In the genomic region with DNA sequence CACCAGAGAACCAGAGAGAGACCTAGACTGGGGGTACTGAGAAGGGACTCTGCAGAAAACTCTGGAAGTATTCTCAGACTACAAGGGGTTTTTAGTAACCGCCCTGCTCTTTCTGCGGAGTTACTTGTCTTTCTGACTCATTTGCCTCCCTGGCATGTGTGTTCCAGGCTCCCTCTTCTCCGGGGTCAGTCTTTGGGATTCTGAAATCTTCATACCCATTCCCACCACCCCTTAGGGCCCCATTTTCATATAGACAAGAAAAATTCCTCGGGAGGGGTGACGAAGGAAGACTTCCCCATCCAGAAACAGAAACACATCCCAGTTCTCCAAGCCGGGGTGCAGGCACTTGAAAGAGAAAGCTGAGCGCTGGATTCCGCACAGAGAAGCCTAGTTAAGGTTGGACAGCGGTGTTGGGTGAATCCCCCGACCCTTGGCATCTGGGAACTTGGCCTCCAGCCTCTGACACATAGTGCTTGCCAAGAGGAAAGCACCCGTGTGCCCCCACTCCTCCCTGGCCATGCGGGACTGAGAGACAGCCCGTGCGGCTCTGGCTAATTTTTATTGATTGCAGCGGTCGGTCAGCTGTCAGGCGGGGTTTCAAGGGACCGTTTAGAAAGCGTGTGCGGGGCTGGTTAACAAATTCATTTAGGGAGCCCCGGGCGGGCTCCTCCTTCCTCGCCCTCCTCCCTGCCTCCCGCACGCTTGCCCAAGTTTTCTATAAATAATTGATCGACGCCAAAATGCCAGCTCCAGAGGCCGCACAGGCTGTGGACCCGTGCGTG, we compare ENCODE assay signal across 14 mouse cellular contexts. TPM values are rescaled to one million over a fixed set of nuclear protein-coding genes. Genes with fewer than 3 reads are reported as not detected.
DNase-seq lines count a peak whose midpoint lies in the region; ATAC-seq lines count a peak whose summit lies in the region.
"Had no signal": no experiment of that assay in that cellular context is flagged by ENCODE, and none has a peak within 500 bp of the region (broad histone marks: within the 10 kb centered on the region; RNA-seq: fewer than 3 reads in every experiment).

No protein-coding gene starts in this region.

- H3K9me3 ChIP-seq in heart, embryonic 12.5 days (replicated peaks) = no peaks in the 10 kb centered on the region
- no peaks in the 10 kb centered on the region for H3K9me3 ChIP-seq in embryonic facial prominence, embryonic 11.5 days (replicated peaks; ENCODE audit: control insufficient read depth, low read length)
- no peaks in the 10 kb centered on the region for H3K9me3 ChIP-seq in hindbrain, embryonic 12.5 days (replicated peaks)
- H3K9me3 ChIP-seq in midbrain, embryonic 14.5 days (ENCODE audit: control insufficient read depth, low read length) = no peaks in the 10 kb centered on the region
- H3K9me3 ChIP-seq: heart, embryonic 10.5 days had no signal

- H3K4me1 ChIP-seq in heart, embryonic 12.5 days (replicated peaks) = peaks cover 12% of the 10 kb centered on the region
- H3K4me1 ChIP-seq in embryonic facial prominence, embryonic 11.5 days (ENCODE audit: control insufficient read depth, insufficient read depth, low read length) = peaks cover 7% of the 10 kb centered on the region; the same call in 1 of the 2 replicates
- peaks cover 59% of the 10 kb centered on the region for H3K4me1 ChIP-seq in hindbrain, embryonic 12.5 days
- peaks cover 40% of the 10 kb centered on the region for H3K4me1 ChIP-seq in midbrain, embryonic 14.5 days (ENCODE audit: control insufficient read depth, insufficient read depth, low read length)

- WGBS in heart, embryonic 12.5 days = 2% methylated on average over 30 of the region's 30 CpGs
- WGBS in embryonic facial prominence, embryonic 11.5 days = 7% methylated on average over 30 of the region's 30 CpGs
- 3% methylated on average over 30 of the region's 30 CpGs for WGBS in hindbrain, embryonic 12.5 days
- WGBS in midbrain, embryonic 14.5 days = 6% methylated on average over 30 of the region's 30 CpGs

- H3K9ac ChIP-seq in heart, embryonic 12.5 days = no peak overlapping the region
- H3K9ac ChIP-seq in embryonic facial prominence, embryonic 11.5 days (replicated peaks; ENCODE audit: low read length) = peak overlapping the region; percentile 13
- no peak overlapping the region for H3K9ac ChIP-seq in hindbrain, embryonic 12.5 days
- H3K9ac ChIP-seq in midbrain, embryonic 14.5 days (replicated peaks; ENCODE audit: low read length) = peak overlapping the region; percentile 67; the same call in 1 of the 2 replicates

- H3K27me3 ChIP-seq in heart, embryonic 12.5 days (replicated peaks) = peaks cover 99% of the 10 kb centered on the region
- H3K27me3 ChIP-seq in embryonic facial prominence, embryonic 11.5 days (ENCODE audit: control insufficient read depth, insufficient read depth, low read length) = peaks cover 93% of the 10 kb centered on the region
- peaks cover 100% of the 10 kb centered on the region for H3K27me3 ChIP-seq in hindbrain, embryonic 12.5 days
- peaks cover 66% of the 10 kb centered on the region; the same call in 1 of the 2 replicates for H3K27me3 ChIP-seq in midbrain, embryonic 14.5 days (ENCODE audit: control insufficient read depth, insufficient read depth, low read length)

- no peak for ATAC-seq in heart, embryonic 12.5 days (ENCODE audit: insufficient number of reproducible peaks, low FRiP score)
- no peak for ATAC-seq in embryonic facial prominence, embryonic 11.5 days (replicated peaks; ENCODE audit: insufficient number of reproducible peaks, low FRiP score, low TSS enrichment, low read depth)
- no peak for ATAC-seq in hindbrain, embryonic 12.5 days (ENCODE audit: low FRiP score)
- ATAC-seq in midbrain, embryonic 14.5 days (ENCODE audit: low FRiP score, low TSS enrichment) = no peak
- ATAC-seq: Patski had no signal

- 0 out of 2 replicates have a peak overlapping the region, but pooled peaks have one; percentile 7 for H3K4me2 ChIP-seq in heart, embryonic 12.5 days
- H3K4me2 ChIP-seq in embryonic facial prominence, embryonic 11.5 days (ENCODE audit: low read depth, low read length) = peak overlapping the region; percentile 30; the same call in 1 of the 2 replicates
- peak overlapping the region; percentile 54 for H3K4me2 ChIP-seq in hindbrain, embryonic 12.5 days (replicated peaks)
- H3K4me2 ChIP-seq in midbrain, embryonic 14.5 days (ENCODE audit: low read length) = peak overlapping the region; percentile 59

- intact Hi-C loops in heart, postnatal 14 days (cut with DNase I) = no loop called here

- no peak overlapping the region for H3K4me3 ChIP-seq in heart, embryonic 12.5 days
- H3K4me3 ChIP-seq in embryonic facial prominence, embryonic 11.5 days (ENCODE audit: low read depth, low read length) = peak overlapping the region; percentile 15; the same call in 1 of the 2 replicates
- peak overlapping the region; percentile 13; the same call in 1 of the 2 replicates for H3K4me3 ChIP-seq in hindbrain, embryonic 12.5 days
- H3K4me3 ChIP-seq in midbrain, embryonic 14.5 days (replicated peaks; ENCODE audit: low read depth, low read length) = peak overlapping the region; percentile 47
- H3K4me3 ChIP-seq: heart, embryonic 10.5 days had no signal

- DNase-seq in heart, postnatal 14 days = no peak
- DNase-seq in embryonic facial prominence, embryonic 11.5 days (ENCODE audit: low spot score) = no peak
- peak; percentile 65 for DNase-seq in midbrain, embryonic 14.5 days
- no peak for DNase-seq in kidney, postnatal 4 days
- DNase-seq in adrenal gland, adult 18-20 months (ENCODE audit: low spot score in 2 of 2) = no peak
- DNase-seq in natural killer cell, adult 2 months (ENCODE audit: low spot score in 2 of 2) = no peak
- DNase-seq: cerebellum, postnatal 14 days; lung, adult 2 months; right cerebral cortex, adult 18-20 months had no signal

- no peaks in the 10 kb centered on the region for H3K36me3 ChIP-seq in heart, embryonic 12.5 days
- no peaks in the 10 kb centered on the region for H3K36me3 ChIP-seq in embryonic facial prominence, embryonic 11.5 days (replicated peaks; ENCODE audit: control insufficient read depth, insufficient read depth, low read depth, low read length)
- H3K36me3 ChIP-seq in hindbrain, embryonic 12.5 days = no peaks in the 10 kb centered on the region
- no peaks in the 10 kb centered on the region for H3K36me3 ChIP-seq in midbrain, embryonic 14.5 days (ENCODE audit: control insufficient read depth, insufficient read depth, low read length)
- H3K36me3 ChIP-seq: heart, embryonic 10.5 days had no signal

- no peak overlapping the region for H3K27ac ChIP-seq in heart, embryonic 12.5 days (ENCODE audit: poor library complexity, severe bottlenecking)
- no peak overlapping the region for H3K27ac ChIP-seq in embryonic facial prominence, embryonic 11.5 days (replicated peaks; ENCODE audit: low read depth, low read length)
- no peak overlapping the region for H3K27ac ChIP-seq in hindbrain, embryonic 12.5 days
- H3K27ac ChIP-seq in midbrain, embryonic 14.5 days (replicated peaks; ENCODE audit: low read depth, low read length) = peak overlapping the region; percentile 50
- H3K27ac ChIP-seq: heart, embryonic 10.5 days; kidney, postnatal 0 days had no signal

RNA-seq across cellular contexts. Expression of a gene that starts 5.6 kb away (rescaled TPM):
- polyA plus RNA-seq in heart, embryonic 12.5 days (2016; fragmentation: Nextera tagmentation; extraction: Ambion mirVana) = 0.04 and 0.06 TPM in 2 replicates
- total RNA-seq in heart, postnatal 14 days (2021) = not detected
- polyA plus RNA-seq in embryonic facial prominence, embryonic 11.5 days (2014; fragmentation: Nextera tagmentation; extraction: Ambion mirVana) = 1.9 and 2.0 TPM in 2 replicates
- 1.1 and 1.6 TPM in 2 replicates for polyA plus RNA-seq in hindbrain, embryonic 12.5 days (2016; fragmentation: Nextera tagmentation; extraction: Ambion mirVana)
- polyA plus RNA-seq in midbrain, embryonic 14.5 days (2014; fragmentation: Nextera tagmentation; extraction: Ambion mirVana) = 9.1 and 9.2 TPM in 2 replicates
- not detected for total RNA-seq in adrenal gland, adult 18-20 months (2021)
- polyA plus RNA-seq: kidney, postnatal 0 days; Patski had no signal

Comparison
In these comparisons a context has a peak if more than half of its experiments do, and no peak if none do; other contexts are left out.
1. H3K4me2 ChIP-seq: peak in every context shown above with its lines; median percentile 59 in midbrain, embryonic 14.5 days; 54 in hindbrain, embryonic 12.5 days; 30 in embryonic facial prominence, embryonic 11.5 days; 7 in heart, embryonic 12.5 days.
2. H3K9ac ChIP-seq: peak in embryonic facial prominence, embryonic 11.5 days (single experiment) and midbrain, embryonic 14.5 days (single experiment); none in heart, embryonic 12.5 days (single experiment) and hindbrain, embryonic 12.5 days (single experiment).